Mouse (Mus musculus) cerebellum, postnatal 4 days (tissue): Measurements from ENCODE around the gene Med24.

Experiments used
- DNase-seq, 2 experiments: peaks; one replicate each; pipeline ENCODE4 v3.0.0; 2022; ENCODE audit warnings: low spot score in 2 of 2, mixed read lengths in 1 of 2

The Med24 gene

GRCm38 (mm10) chr11:98729119-98729588, at the start of gene Med24:
Med24 (minus strand) TSS chr11:98729435.
- DNase-seq: peak in 1 of 2 experiments; percentile 77

DNA sequence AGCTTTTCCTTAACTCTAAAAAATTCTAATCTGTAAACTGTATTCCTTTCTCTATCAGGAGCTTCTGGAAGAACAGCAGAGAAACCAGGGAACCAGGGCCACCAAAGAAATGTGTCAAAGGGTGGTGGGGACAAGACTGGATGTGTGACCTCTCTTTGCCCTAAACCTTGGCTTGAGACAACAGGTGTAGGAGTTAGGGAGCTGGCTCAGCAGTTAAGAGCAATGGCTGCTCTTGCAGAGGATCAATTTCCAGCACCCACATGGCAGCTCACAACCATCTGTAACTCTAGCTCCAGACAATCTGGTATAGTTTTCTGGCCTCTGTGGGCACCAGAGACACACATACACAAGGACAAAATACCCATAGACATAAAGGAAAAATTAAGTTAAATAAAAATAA, 48.7 kb upstream of the Med24 start:
- DNase-seq: no peak

DNA sequence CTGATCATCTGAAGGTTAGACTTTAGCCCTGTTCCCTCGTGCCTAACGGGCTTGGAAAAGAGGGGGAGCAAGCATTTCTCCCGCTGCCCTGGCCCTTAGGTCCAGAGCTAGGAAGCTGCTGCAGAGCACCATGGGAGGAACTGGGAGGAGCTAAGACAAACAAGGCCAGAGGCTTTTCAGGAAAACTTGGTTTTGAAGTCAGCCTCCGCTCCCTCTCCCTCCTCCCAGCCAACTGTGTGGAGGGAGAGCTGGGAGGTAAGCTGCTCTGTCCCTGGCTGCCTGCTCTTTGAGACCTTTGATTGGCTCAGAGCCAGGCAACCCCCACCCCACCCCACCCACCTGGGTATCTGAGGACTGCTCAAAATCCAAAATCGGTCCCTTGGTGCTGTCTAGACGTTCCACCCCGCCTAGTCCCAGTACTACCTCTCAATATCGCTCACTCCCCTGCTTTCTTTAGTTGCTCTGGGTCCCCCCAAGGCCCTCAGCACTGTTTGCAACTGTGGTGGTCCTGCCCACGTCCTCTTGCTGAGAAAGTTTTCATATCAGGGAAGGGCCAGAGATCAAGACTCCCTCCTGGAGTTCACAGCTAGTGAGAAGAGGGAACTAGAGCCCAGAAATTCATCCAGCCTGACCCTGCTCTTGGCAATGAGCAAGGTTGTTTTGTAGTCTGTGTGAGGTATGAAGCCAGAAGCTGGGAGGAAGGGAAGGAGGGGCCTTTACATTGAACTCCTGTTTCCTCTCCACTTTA, 47.8 kb upstream of the Med24 start:
- no peak for DNase-seq

GRCm38 (mm10) chr11:98776052-98776764, 47.0 kb upstream of the Med24 start:
- no peak for DNase-seq

- peak; percentile 96 to 98 for DNase-seq
These were observed 46.3 kb upstream of the Med24 start for GRCm38 (mm10) chr11:98775348-98776051.

DNA sequence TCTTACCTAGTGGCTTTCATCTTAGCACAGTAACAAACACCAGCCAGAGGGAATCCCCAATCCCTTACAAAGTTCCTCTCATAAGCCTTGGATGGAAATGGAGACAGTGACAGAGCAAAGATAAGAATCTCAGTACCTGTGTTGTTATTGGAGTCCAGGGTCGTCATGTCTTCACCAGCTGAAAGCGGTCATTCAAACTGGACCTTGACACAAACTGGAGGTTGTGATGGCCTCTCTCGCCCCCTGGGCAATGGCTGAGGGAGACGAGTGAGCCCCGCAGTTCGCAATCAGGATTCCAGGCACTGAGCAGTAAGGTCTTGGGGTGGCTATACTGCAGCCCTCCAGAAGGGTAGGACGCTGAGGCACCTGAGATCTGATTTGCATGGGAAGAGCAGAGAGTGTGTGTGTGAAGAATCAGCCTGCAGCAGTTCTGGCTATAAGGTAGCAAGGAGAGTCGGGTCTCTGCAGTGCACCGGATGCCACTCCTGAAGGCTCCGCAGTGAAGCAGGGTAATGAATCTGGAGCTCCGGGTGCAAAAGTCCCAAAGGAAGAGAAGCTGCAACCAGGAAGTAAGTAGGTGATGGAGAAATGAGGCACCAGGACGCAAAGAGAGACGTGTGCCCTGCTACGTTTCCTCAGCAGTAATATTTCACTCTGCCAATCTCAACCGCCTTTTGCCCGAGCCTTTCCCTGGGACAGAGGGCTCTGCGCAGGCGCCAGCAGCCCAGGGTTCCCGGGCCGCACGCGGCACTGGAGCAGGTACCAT, 45.5 kb upstream of the Med24 start, which contains the start of gene Nr1d1:
Gene Nr1d1, minus strand, starts transcription at position 752 of the 766 bp plus-strand sequence.
- DNase-seq: no peak

GRCm38 (mm10) chr11:98773635-98774295, 44.5 kb upstream of the Med24 start:
- peak; percentile 80 to 87 for DNase-seq

GRCm38 (mm10) chr11:98772667-98773171, 43.5 kb upstream of the Med24 start:
- no peak for DNase-seq

DNA sequence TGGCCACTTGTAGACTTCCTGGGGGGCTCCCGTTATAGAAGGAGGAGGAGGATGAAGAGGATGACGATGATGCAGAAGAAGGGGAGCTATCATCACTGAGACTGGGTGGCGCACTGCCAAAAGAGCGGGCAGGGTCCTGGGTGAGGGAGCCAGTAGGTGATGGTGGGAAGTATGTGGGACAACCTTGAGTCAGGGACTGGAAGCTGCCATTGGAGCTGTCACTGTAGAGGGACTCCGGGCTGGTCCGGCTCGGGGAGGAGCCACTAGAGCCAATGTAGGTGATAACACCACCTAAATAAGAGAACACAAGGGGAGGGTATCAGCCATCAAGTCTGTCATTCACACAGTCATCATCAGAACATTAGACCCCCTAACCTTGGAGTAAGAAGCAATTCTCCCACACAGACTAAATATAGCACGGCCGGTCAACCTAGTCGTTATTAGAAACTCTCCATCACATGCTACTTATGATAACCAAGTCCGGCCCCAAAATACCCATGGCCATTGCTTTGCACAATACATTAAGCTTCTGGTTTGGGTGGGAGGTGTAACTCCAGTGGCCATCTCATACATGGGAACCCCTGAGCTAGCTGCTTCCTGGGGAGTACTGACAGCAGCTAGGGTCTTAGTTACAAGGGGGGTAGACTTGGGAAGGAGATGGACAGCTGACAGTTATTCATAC, 42.8 kb upstream of the Med24 start:
- no peak for DNase-seq

GRCm38 (mm10) chr11:98771131-98771530, 41.9 kb upstream of the Med24 start:
- no peak for DNase-seq

- no peak for DNase-seq
These were observed 41.1 kb upstream of the Med24 start for GRCm38 (mm10) chr11:98770096-98770975.

- no peak for DNase-seq
These were observed 40.0 kb upstream of the Med24 start for GRCm38 (mm10) chr11:98769007-98769954.

- DNase-seq: no peak
These were observed 39.1 kb upstream of the Med24 start for GRCm38 (mm10) chr11:98768127-98769006.

GRCm38 (mm10) chr11:98767713-98768112, 38.5 kb upstream of the Med24 start:
- no peak for DNase-seq

DNA sequence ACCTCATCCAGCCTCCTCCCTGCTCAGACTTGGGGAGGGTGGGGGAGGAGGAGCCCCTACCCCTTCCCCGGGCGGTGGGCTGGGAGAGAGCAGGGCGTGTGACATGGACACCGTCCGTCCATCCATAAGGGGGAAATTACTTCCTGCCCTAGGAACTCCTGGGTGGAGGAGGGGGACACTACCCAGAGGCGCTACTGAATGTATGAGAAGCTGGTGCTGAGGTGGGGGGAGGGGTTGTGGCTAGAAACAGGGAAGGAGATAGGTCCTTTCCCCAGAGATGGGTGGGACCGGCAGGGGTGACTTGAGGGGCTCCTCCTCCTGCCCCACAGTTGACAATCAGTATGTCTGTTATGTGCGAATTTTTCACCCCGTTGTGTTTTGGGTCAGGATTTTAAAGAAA, 38.0 kb upstream of the Med24 start:
- peak in 1 of 2 experiments; percentile 53 for DNase-seq

DNA sequence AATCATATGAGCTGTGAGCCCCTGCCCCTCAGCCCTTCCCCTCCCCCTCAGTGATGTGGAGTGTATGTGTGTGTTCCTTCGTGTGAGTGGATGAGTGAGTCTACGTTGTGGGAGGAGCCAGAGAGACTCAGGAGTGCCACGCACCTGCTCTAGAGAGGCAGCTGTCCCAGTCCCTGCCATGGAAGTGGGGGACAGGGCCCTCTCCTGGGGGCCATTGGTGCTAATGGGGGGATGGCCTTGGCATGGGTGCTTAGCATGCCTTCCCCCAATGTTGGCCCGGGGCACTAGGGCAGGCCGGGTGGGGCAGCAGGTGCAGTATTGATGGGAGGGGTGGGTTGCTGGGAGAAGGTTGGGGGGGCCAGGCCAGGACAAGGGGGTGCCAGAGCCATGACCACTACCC, 37.6 kb upstream of the Med24 start:
- DNase-seq: peak in 1 of 2 experiments; percentile 11

DNA sequence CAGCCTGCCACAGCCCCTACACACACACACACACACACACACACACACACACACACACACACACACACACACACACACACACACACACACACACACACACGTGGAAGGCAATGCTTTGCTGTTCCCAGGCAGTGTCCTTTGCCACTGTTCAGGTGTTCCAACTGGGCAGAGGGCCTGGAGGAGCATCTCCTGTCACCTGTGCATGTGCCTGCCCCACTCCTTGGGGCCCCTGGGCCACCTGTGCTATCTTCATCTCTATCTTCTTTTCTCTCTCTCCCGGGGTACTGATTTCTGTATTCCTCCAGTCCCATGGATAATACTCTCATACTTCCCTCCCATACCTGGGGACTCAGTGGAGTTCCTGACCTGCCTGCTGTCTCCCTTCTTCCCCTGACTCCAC, 37.1 kb upstream of the Med24 start:
- DNase-seq: peak in 1 of 2 experiments; percentile 1
